Mouse (Mus musculus) lung, adult 18-20 months (tissue): ENCODE data around the gene Pip4p1.
"Not testable (repeated sequence)": the region's sequence is repeated elsewhere in the genome, so short reads cannot be mapped to it uniquely, and the experiment has no call there.

Experiments used
- DNase-seq, 2 experiments: peaks; one replicate each; pipeline ENCODE4 v3.0.0; 2022; ENCODE audit warnings: mixed read lengths in 2 of 2

The Pip4p1 gene

GRCm38 (mm10) chr14:50938119-50938908 lies 7.7 kb upstream of the Pip4p1 start:
- DNase-seq = no peak

DNA sequence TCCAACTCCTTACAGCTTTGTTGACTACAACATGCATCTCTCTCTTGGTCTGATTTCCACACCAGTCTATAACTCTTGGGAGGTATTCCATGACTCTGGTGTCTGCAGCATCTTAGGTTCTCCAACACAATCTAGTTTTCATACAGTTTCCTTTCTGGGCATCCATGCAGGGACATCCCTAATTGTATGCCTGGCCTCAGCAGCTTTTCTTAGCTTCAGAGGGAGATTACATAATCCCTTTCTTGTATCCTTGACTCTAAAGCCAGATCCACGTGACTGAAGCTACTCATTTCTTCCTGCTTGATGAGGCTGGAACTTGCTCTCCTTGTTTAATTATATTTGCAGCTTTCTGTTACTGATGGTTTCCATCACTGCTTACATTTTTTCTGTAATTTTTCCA lies 6.0 kb upstream of the Pip4p1 start:
- no peak for DNase-seq

DNA sequence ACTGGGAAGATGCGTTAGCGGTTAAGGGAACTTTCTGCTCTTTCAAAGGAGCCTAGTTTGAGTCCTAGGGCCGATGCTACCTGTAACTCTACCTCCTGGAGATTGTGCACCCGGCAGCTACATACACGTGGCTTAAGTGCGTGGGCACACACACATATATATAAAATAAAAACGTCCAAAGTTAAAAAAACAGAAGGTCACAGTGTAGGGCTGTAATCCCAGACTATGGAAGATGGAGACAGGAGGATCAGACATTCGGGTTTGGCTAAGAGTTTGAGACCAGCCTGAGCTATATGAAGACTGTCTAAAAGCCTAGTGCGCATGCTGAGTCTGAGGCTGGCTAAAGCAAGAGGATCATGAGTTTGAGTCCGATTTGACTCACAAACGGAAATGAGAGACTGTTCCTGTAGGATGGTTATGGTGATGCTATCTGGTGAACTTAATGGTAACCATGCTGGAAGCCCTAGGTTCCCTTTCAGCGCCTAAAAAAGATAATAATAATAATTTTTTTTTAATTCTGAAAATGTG lies 901 bp upstream of the Pip4p1 start:
- DNase-seq = no peak

DNA sequence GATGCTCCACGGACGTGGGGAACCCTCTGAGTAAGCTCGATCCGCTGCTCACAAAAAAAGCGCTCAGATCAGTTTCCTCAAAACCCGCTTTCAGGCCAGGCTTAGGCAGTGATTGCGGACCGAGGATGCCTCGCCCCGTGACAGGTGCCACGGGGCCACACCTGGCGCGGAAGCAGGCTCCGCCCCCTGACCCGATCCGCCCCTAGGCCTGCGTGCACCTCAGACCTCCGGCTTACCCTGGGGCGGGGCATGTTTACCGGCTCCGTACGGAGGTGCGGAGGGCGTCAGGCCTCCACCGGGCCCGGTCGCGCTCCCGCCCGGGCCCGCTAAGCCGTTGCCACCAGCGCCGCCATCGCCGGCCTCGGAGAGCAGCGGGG lies 291 bp downstream of the Pip4p1 start:
- DNase-seq = peak; percentile 76 to 83

DNA sequence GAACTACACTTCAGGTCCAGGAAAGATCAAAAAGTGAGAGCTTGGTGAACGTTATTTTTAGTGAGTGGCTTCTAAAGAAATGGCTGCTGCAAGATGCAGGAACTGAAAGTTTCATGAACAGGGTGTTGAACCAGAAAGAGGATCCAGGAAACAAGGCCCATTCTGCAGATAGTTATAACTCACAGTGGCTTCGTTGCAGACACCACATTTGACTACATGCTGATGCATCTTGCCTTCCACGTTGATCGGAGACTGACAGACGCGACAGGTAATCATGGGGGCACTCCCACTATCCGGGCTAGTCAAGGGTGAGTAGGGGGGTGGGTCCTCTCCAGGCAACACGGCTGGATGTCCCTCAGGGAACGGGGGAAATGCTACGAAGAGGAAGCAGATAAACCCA lies 705 bp downstream of the Pip4p1 start:
- no peak for DNase-seq

GRCm38 (mm10) chr14:50927366-50927765 lies 3.3 kb downstream of the Pip4p1 start:
- no peak for DNase-seq

GRCm38 (mm10) chr14:50925111-50925920 lies 5.3 kb downstream of the Pip4p1 start:
- DNase-seq = no peak

DNA sequence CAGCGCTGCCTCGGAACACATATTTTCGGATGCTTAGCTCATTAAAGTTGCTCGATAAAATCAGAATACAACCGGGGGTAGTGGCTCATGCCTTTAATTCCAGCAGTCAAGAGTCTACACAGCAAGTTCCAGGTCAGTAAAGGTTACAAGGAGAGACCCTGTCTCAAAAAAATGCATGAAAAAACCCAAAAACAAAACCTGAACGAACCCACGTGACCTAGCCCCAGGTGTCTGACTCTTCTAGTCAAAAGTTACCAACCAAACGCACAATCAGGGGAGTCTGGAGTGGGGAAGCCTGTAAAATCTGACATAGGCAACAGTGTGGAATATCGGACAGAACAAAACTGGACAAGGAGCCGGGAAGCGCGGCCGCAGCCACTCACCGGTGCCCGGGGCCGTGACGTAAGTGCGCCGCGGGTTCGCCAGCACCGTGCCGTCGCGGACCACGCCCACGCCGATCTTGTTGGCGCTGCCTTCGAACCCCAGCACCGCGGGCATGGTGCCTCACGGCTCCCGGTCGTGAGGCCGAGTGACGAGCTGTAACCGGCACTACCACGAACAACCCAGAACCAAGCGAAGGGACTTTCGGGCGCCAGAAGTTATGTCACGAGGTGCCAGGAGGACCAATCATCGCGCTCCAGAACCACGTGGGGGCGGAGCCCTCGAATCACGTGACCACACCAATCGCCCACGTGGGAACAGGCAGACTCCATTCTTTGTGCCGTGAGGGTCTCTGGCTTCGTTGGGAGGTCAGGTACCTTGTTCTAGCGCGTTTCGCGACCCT lies 6.2 kb downstream of the Pip4p1 start, which contains the start of the genes Osgep and Apex1:
Gene Osgep (minus strand): TSS at position 613 of the 784 bp plus-strand sequence.
Gene Apex1 (plus strand): TSS at position 688 of the 784 bp plus-strand sequence.
- peak; percentile 96 to 97 for DNase-seq

GRCm38 (mm10) chr14:50923437-50923836 lies 7.2 kb downstream of the Pip4p1 start:
- DNase-seq = not testable (repeated sequence)

- no peak for DNase-seq
Observed at GRCm38 (mm10) chr14:50911356-50911755, 19.3 kb downstream of the Pip4p1 start.

GRCm38 (mm10) chr14:50908126-50908525 lies 22.5 kb downstream of the Pip4p1 start:
- DNase-seq = peak in 1 of 2 experiments; percentile 31

GRCm38 (mm10) chr14:50905327-50905726 lies 25.3 kb downstream of the Pip4p1 start:
- DNase-seq = not testable (repeated sequence)

DNA sequence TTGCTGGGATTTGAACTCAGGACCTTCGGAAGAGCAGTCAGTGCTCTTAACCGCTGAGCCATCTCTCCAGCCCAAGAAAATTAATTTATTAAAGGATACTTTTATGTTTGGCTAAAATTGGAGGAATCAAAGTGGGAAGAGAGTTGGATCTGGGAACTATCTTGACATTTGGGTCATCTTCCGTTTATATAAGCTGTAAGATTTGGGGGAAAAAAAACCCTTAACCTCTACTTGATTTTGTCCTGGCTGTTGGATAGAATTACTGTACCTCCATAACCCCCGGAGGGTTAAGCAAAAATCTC lies 25.9 kb downstream of the Pip4p1 start:
- no peak for DNase-seq

DNA sequence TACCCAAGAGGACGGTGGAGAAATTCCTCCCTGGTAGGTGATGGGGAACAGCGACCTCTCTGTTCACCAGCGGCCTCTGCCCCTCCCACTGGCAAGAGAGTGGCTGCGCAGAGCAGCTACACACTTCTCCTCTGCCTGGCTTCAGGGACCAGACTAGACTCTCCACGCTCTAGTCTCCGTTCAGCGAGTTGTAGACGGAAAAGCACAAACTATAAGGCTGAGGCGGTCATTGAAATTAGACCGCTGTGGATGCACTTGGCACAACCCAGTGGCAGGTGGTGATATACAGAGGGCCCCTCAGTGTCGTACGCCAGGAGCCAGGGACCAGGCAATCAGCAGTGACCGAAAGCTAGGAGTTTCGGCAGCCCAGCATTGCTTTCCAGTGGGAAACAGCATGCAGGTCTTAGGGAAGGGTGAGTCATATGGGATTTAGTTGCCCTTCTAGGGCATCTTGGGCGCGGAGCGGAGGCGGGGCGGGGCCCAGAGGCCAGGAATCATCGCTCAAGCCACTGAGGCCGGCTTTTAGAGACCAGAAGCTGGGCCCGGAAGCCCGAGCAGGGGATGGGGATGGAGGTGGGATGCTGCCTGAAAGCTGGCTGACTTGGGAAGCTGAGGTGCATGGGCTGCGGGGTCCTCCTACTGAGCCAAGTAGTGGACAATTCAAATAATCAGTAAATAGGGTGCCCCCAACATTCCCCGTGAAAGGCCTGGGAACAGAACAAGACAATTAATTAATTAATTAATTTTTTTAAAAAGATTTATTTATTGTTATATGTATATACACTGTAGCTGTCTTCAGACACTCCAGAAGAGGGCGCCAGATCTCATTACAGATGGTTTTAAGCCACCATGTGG lies 26.5 kb downstream of the Pip4p1 start:
- peak; percentile 35 to 50 for DNase-seq

GRCm38 (mm10) chr14:50897992-50898391 lies 32.7 kb downstream of the Pip4p1 start:
- not testable (repeated sequence) for DNase-seq

DNA sequence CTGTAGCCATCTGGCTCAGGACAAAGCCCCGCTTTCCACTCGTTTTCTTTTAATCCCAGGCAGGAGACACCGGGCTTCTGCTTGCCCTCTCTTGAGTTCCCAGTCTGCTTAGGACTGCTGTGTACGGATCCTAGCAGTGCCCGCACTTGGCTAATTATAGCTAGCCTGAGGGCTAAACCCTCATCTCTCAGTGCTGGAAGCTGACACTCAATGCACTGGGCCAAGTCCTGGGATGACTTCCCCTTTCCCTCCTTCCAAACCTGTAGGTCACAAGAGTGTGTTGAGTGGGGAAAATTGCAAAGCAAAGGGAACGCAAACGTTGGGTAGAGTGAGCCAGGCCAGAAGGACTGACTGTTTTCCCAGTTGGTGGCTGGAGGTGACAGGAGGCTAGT lies 33.3 kb downstream of the Pip4p1 start, which contains the start of gene Klhl33:
Gene Klhl33 (minus strand): TSS at position 134 of the 392 bp plus-strand sequence.
- DNase-seq = peak in 1 of 2 experiments; percentile 13

- DNase-seq = peak in 1 of 2 experiments; percentile 8
Observed at GRCm38 (mm10) chr14:50896747-50897373, 33.8 kb downstream of the Pip4p1 start.

- peak; percentile 60 to 77 for DNase-seq
Observed at GRCm38 (mm10) chr14:50895985-50896746, 34.5 kb downstream of the Pip4p1 start.

DNA sequence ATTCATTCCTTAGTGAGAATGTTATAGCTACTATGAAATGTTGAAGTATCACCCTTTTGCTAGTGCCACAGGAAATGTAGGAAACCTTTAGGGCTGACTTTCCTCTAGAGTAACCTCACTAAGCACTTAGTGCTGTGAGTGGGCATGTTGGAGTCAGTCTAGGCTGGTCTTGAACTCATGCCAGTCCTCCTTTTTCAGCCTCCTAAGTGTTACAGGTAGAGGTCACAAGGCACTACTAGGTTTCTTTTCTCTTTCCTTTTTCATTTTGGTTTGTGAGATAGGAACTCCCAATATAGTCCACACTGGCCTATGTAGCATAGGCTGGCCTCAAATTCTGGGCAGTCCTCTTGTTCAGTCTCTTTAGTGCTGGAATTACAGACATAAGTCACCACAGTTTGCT lies 35.2 kb downstream of the Pip4p1 start:
- DNase-seq = no peak
